Comparison of ENCODE assay signal across 9 mouse cellular contexts in the genomic region with DNA sequence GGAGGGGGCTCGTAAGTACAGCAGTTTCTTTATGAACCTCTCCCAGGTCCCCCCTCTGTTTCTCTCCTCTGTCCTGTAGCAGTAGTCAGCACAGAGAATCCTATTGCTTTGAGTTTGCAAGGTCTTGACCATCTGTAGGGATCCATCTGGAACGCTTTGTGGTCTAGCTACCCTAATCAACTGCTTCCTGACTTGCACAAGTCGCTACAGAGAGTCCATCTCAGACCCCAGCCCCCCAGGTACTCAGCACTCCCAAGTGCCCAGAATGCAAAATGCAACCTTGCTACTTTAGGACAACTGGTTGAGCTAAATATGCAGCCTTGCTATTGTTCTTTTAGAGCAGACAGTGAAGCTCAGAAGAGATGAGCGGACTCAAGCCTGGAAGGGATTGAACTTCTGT. TPM values are rescaled to one million over a fixed set of nuclear protein-coding genes. Genes with fewer than 3 reads are reported as not detected.
DNase-seq lines count a peak whose midpoint lies in the region; ATAC-seq and TF ChIP-seq lines count a peak whose summit lies in the region.
"Had no signal": no experiment of that assay in that cellular context is flagged by ENCODE, and none has a peak within 500 bp of the region (broad histone marks: within the 10 kb centered on the region; RNA-seq: fewer than 3 reads in every experiment).

No protein-coding gene starts in this region.

- TF ChIP-seq POLR2A in heart, adult 2 months (IDR thresholded peaks at IDR 0.05; ENCODE audit: insufficient read depth, low read depth, low read length), result no peak

- intact Hi-C loops in heart, adult 2 months (cut with DNase I), result loop anchor here (2.0 kb wide), 1 partner anchor 22 kb away; no protein-coding TSS in a partner anchor

- H3K4me2 ChIP-seq in lung, postnatal 0 days (replicated peaks; ENCODE audit: low read depth, low read length), result peak overlapping the region; percentile 91
- peak overlapping the region; percentile 88 for H3K4me2 ChIP-seq in heart, embryonic 16.5 days (ENCODE audit: low read depth, low read length)
- H3K4me2 ChIP-seq in liver, embryonic 16.5 days (ENCODE audit: low read depth, low read length), result peak overlapping the region; percentile 70

- no peaks in the 10 kb centered on the region for H3K27me3 ChIP-seq in heart, adult 2 months (ENCODE audit: control insufficient read depth, insufficient read depth, low read length)
- no peaks in the 10 kb centered on the region for H3K27me3 ChIP-seq in lung, postnatal 0 days (replicated peaks; ENCODE audit: insufficient read depth, low read length)
- H3K27me3 ChIP-seq in heart, embryonic 16.5 days (ENCODE audit: control insufficient read depth, insufficient read depth, low read length), result no peaks in the 10 kb centered on the region
- H3K27me3 ChIP-seq in liver, embryonic 16.5 days (ENCODE audit: control insufficient read depth, insufficient read depth, low read depth, low read length), result peaks cover 23% of the 10 kb centered on the region

- ATAC-seq in lung, postnatal 0 days, result no peak
- ATAC-seq in heart, embryonic 16.5 days (replicated peaks; ENCODE audit: extremely low read depth, insufficient read depth, low FRiP score), result no peak
- no peak for ATAC-seq in liver, embryonic 16.5 days (ENCODE audit: low read depth)

- no peak for DNase-seq in heart, adult 2 months
- DNase-seq in heart, adult 9 months (ENCODE audit: low spot score in 2 of 2), result no peak
- DNase-seq in lung, postnatal 0 days (ENCODE audit: low spot score), result no peak
- no peak for DNase-seq in lung, postnatal 25 days (ENCODE audit: low spot score)
- DNase-seq in right cerebral cortex, adult 18-20 months, result no peak
- no peak for DNase-seq in thymus, postnatal 36 days
- DNase-seq: cerebellum, postnatal 25 days had no signal

- peak overlapping the region; percentile 98 for H3K27ac ChIP-seq in heart, adult 2 months
- peak overlapping the region; percentile 86; the same call in 1 of the 2 replicates for H3K27ac ChIP-seq in lung, postnatal 0 days (ENCODE audit: low read length)
- H3K27ac ChIP-seq in heart, embryonic 16.5 days (ENCODE audit: low read length), result peak overlapping the region; percentile 95
- peak overlapping the region; percentile 49 for H3K27ac ChIP-seq in liver, embryonic 16.5 days (ENCODE audit: low read length)

- TF ChIP-seq CTCF in heart, adult 2 months (IDR thresholded peaks at IDR 0.05), result no peak
- no peak for TF ChIP-seq CTCF in lung, postnatal 0 days (IDR thresholded peaks at IDR 0.05)

- H3K4me3 ChIP-seq in heart, adult 2 months, result peak overlapping the region; percentile 86
- peak overlapping the region; percentile 66 for H3K4me3 ChIP-seq in lung, postnatal 0 days (ENCODE audit: low read depth, low read length)
- H3K4me3 ChIP-seq in heart, embryonic 16.5 days (ENCODE audit: low read length), result peak overlapping the region; percentile 75
- peak overlapping the region; percentile 64 for H3K4me3 ChIP-seq in liver, embryonic 16.5 days (ENCODE audit: low read depth, low read length)

- H3K9me3 ChIP-seq in lung, postnatal 0 days (ENCODE audit: low read length), result no peaks in the 10 kb centered on the region
- no peaks in the 10 kb centered on the region for H3K9me3 ChIP-seq in heart, embryonic 16.5 days (replicated peaks; ENCODE audit: control insufficient read depth, low read length)
- no peaks in the 10 kb centered on the region for H3K9me3 ChIP-seq in liver, embryonic 16.5 days (replicated peaks; ENCODE audit: control insufficient read depth, low read length)

- 10% methylated on average over 4 of the region's 4 CpGs for WGBS in heart, adult 2 months
- 60% methylated on average over 4 of the region's 4 CpGs for WGBS in lung, postnatal 0 days
- WGBS in heart, embryonic 16.5 days, result 15% methylated on average over 4 of the region's 4 CpGs
- WGBS in liver, embryonic 16.5 days (ENCODE audit: insufficient replicate concordance), result 23% methylated on average over 4 of the region's 4 CpGs

- peaks cover 2% of the 10 kb centered on the region for H3K79me2 ChIP-seq in heart, adult 2 months (replicated peaks; ENCODE audit: control insufficient read depth, insufficient read depth, low read length)

- H3K36me3 ChIP-seq in heart, adult 2 months (ENCODE audit: control insufficient read depth, insufficient read depth, low read length), result peaks cover 29% of the 10 kb centered on the region
- no peaks in the 10 kb centered on the region for H3K36me3 ChIP-seq in lung, postnatal 0 days (ENCODE audit: insufficient read depth, low read length)
- H3K36me3 ChIP-seq in heart, embryonic 16.5 days (ENCODE audit: control insufficient read depth, insufficient read depth), result no peaks in the 10 kb centered on the region; the same call in 1 of the 2 replicates
- H3K36me3 ChIP-seq in liver, embryonic 16.5 days (ENCODE audit: control insufficient read depth, insufficient read depth), result no peaks in the 10 kb centered on the region

- TF ChIP-seq EP300 in heart, adult 2 months (IDR thresholded peaks at IDR 0.05; ENCODE audit: insufficient read depth, low read depth, low read length), result no peak
- TF ChIP-seq EP300 in lung, postnatal 0 days (IDR thresholded peaks at IDR 0.05), result no peak

- peak overlapping the region; percentile 97 for H3K9ac ChIP-seq in heart, adult 2 months (ENCODE audit: low read depth, low read length)
- peak overlapping the region; percentile 76; the same call in 1 of the 2 replicates for H3K9ac ChIP-seq in lung, postnatal 0 days (replicated peaks; ENCODE audit: low read depth)
- peak overlapping the region; percentile 92 for H3K9ac ChIP-seq in heart, embryonic 16.5 days (ENCODE audit: low read length)
- H3K9ac ChIP-seq in liver, embryonic 16.5 days (ENCODE audit: low read depth, low read length), result no peak overlapping the region

- H3K4me1 ChIP-seq in heart, adult 2 months (ENCODE audit: control insufficient read depth, insufficient read depth, low read length), result peaks cover 40% of the 10 kb centered on the region
- H3K4me1 ChIP-seq in lung, postnatal 0 days (ENCODE audit: insufficient read depth, low read depth, low read length), result peaks cover 14% of the 10 kb centered on the region
- H3K4me1 ChIP-seq in heart, embryonic 16.5 days (ENCODE audit: control insufficient read depth, insufficient read depth, low read length), result peaks cover 64% of the 10 kb centered on the region
- peaks cover 23% of the 10 kb centered on the region for H3K4me1 ChIP-seq in liver, embryonic 16.5 days (ENCODE audit: control insufficient read depth, low read depth, low read length)

RNA-seq across cellular contexts. Expression of a gene that starts 3.1 kb away (rescaled TPM):
- total RNA-seq in heart, adult 2 months (2021), result 10 to 100 TPM; 68.7 to 81.5 TPM
- 57.2 and 86.2 TPM in 2 replicates for polyA plus RNA-seq in heart, adult 2 months (2012; rRNA removed)
- 49.6 and 54.4 TPM in 2 replicates for polyA plus RNA-seq in lung, postnatal 0 days (2015; fragmentation: Nextera tagmentation; extraction: Ambion mirVana)
- 99.3 and 111 TPM in 2 replicates for polyA plus RNA-seq in heart, embryonic 16.5 days (2015; fragmentation: Nextera tagmentation; extraction: Ambion mirVana)
- polyA plus RNA-seq in liver, embryonic 16.5 days (2015; fragmentation: Nextera tagmentation; extraction: Ambion mirVana), result 12.1 and 12.8 TPM in 2 replicates

RNA-seq across cellular contexts. Expression of a gene that starts 57.1 kb away (rescaled TPM):
- total RNA-seq in heart, adult 2 months (2021), result 10 to 100 TPM; 85.7 to 93.3 TPM
- polyA plus RNA-seq in heart, adult 2 months (2012; rRNA removed), result 77.2 and 121 TPM in 2 replicates
- polyA plus RNA-seq in lung, postnatal 0 days (2015; fragmentation: Nextera tagmentation; extraction: Ambion mirVana), result 123 and 148 TPM in 2 replicates
- polyA plus RNA-seq in heart, embryonic 16.5 days (2015; fragmentation: Nextera tagmentation; extraction: Ambion mirVana), result 69.8 and 73.2 TPM in 2 replicates
- polyA plus RNA-seq in liver, embryonic 16.5 days (2015; fragmentation: Nextera tagmentation; extraction: Ambion mirVana), result 316 and 317 TPM in 2 replicates
